Mouse (Mus musculus): Measurements from ENCODE around the gene Imp4. TPM values are rescaled to one million over a fixed set of nuclear protein-coding genes. Genes with fewer than 3 reads are reported as not detected.
"Not testable (repeated sequence)": the region's sequence is repeated elsewhere in the genome, so short reads cannot be mapped to it uniquely, and the experiment has no call there.

Gene Imp4
- polyA plus RNA-seq, 1 experiment = 34.6 TPM

- no peak for TF ChIP-seq POLR2A (IDR thresholded peaks at IDR 0.05; ENCODE audit: borderline replicate concordance, extremely low read depth, insufficient read depth, insufficient read length, poor library complexity, severe bottlenecking)
- TF ChIP-seq CTCF (IDR thresholded peaks at IDR 0.05; ENCODE audit: borderline replicate concordance, extremely low read depth, insufficient read depth, insufficient read length) = no peak
- peak; percentile 96 for DNase-seq (ENCODE audit: low read depth)
Observed at GRCm38 (mm10) chr1:34434660-34435160, 4.9 kb upstream of the Imp4 start.

GRCm38 (mm10) chr1:34435371-34436120, 4.1 kb upstream of the Imp4 start:
- TF ChIP-seq CTCF (IDR thresholded peaks at IDR 0.05; ENCODE audit: borderline replicate concordance, extremely low read depth, insufficient read depth, insufficient read length) (no peak), POLR2A (IDR thresholded peaks at IDR 0.05; ENCODE audit: borderline replicate concordance, extremely low read depth, insufficient read depth, insufficient read length, poor library complexity, severe bottlenecking) (no peak)

GRCm38 (mm10) chr1:34436374-34436773, 3.3 kb upstream of the Imp4 start:
- TF ChIP-seq CTCF (IDR thresholded peaks at IDR 0.05; ENCODE audit: borderline replicate concordance, extremely low read depth, insufficient read depth, insufficient read length) (no peak), POLR2A (IDR thresholded peaks at IDR 0.05; ENCODE audit: borderline replicate concordance, extremely low read depth, insufficient read depth, insufficient read length, poor library complexity, severe bottlenecking) (no peak)

More at GRCm38 (mm10) chr1:34435371-34436120, 4.1 kb upstream of the Imp4 start:
- peak; percentile 40 for DNase-seq (ENCODE audit: low read depth)

GRCm38 (mm10) chr1:34437366-34437765, 2.3 kb upstream of the Imp4 start:
- DNase-seq (ENCODE audit: low read depth) = not testable (repeated sequence)

More at GRCm38 (mm10) chr1:34436374-34436773, 3.3 kb upstream of the Imp4 start:
- DNase-seq (ENCODE audit: low read depth) = no peak

GRCm38 (mm10) chr1:34438381-34439051, 1.1 kb upstream of the Imp4 start:
- no peak for TF ChIP-seq CTCF (IDR thresholded peaks at IDR 0.05; ENCODE audit: borderline replicate concordance, extremely low read depth, insufficient read depth, insufficient read length)
- TF ChIP-seq POLR2A (IDR thresholded peaks at IDR 0.05; ENCODE audit: borderline replicate concordance, extremely low read depth, insufficient read depth, insufficient read length, poor library complexity, severe bottlenecking) = no peak
- DNase-seq (ENCODE audit: low read depth) = no peak

GRCm38 (mm10) chr1:34439961-34440630, 445 bp downstream of the Imp4 start:
- no peak for DNase-seq (ENCODE audit: low read depth)
- TF ChIP-seq CTCF (IDR thresholded peaks at IDR 0.05; ENCODE audit: borderline replicate concordance, extremely low read depth, insufficient read depth, insufficient read length) = 0 out of 2 replicates have a peak, but pooled peaks have one; percentile 7
- TF ChIP-seq POLR2A (IDR thresholded peaks at IDR 0.05; ENCODE audit: borderline replicate concordance, extremely low read depth, insufficient read depth, insufficient read length, poor library complexity, severe bottlenecking) = no peak

GRCm38 (mm10) chr1:34443124-34443523, 3.5 kb downstream of the Imp4 start:
- TF ChIP-seq POLR2A (IDR thresholded peaks at IDR 0.05; ENCODE audit: borderline replicate concordance, extremely low read depth, insufficient read depth, insufficient read length, poor library complexity, severe bottlenecking) (no peak), CTCF (IDR thresholded peaks at IDR 0.05; ENCODE audit: borderline replicate concordance, extremely low read depth, insufficient read depth, insufficient read length) (no peak)
- no peak for DNase-seq (ENCODE audit: low read depth)

- peak; percentile 15 for DNase-seq (ENCODE audit: low read depth)
- TF ChIP-seq CTCF (IDR thresholded peaks at IDR 0.05; ENCODE audit: borderline replicate concordance, extremely low read depth, insufficient read depth, insufficient read length) = no peak
- TF ChIP-seq POLR2A (IDR thresholded peaks at IDR 0.05; ENCODE audit: borderline replicate concordance, extremely low read depth, insufficient read depth, insufficient read length, poor library complexity, severe bottlenecking) = no peak
Observed at GRCm38 (mm10) chr1:34458431-34458830, 18.8 kb downstream of the Imp4 start.

- TF ChIP-seq POLR2A (IDR thresholded peaks at IDR 0.05; ENCODE audit: borderline replicate concordance, extremely low read depth, insufficient read depth, insufficient read length, poor library complexity, severe bottlenecking) (no peak), CTCF (IDR thresholded peaks at IDR 0.05; ENCODE audit: borderline replicate concordance, extremely low read depth, insufficient read depth, insufficient read length) (no peak)
- DNase-seq (ENCODE audit: low read depth) = peak; percentile 93
Observed at GRCm38 (mm10) chr1:34459284-34460060, 19.8 kb downstream of the Imp4 start, which contains the start of gene Ptpn18. TSS of gene Ptpn18 (plus strand) at chr1:34459762.

- no peak for DNase-seq (ENCODE audit: low read depth)
- TF ChIP-seq CTCF (IDR thresholded peaks at IDR 0.05; ENCODE audit: borderline replicate concordance, extremely low read depth, insufficient read depth, insufficient read length) (no peak), POLR2A (IDR thresholded peaks at IDR 0.05; ENCODE audit: borderline replicate concordance, extremely low read depth, insufficient read depth, insufficient read length, poor library complexity, severe bottlenecking) (no peak)
Observed at GRCm38 (mm10) chr1:34460061-34460441, 20.4 kb downstream of the Imp4 start.

- TF ChIP-seq CTCF (IDR thresholded peaks at IDR 0.05; ENCODE audit: borderline replicate concordance, extremely low read depth, insufficient read depth, insufficient read length) = peak; percentile 71
- no peak for TF ChIP-seq POLR2A (IDR thresholded peaks at IDR 0.05; ENCODE audit: borderline replicate concordance, extremely low read depth, insufficient read depth, insufficient read length, poor library complexity, severe bottlenecking)
- peak; percentile 48 for DNase-seq (ENCODE audit: low read depth)
Observed at GRCm38 (mm10) chr1:34462766-34463165, 23.1 kb downstream of the Imp4 start.
